Mouse (Mus musculus) heart, adult 2 months (tissue): ENCODE measurements around the gene Wdr13. TPM values are rescaled to one million over a fixed set of nuclear protein-coding genes. Genes with fewer than 3 reads are reported as not detected.

Source experiments
- DNase-seq, 2 experiments: peaks; one replicate each; pipeline ENCODE4 v3.0.0; 2021
- H3K27ac ChIP-seq: fragments of 200-600 bp; 2 replicates; pipeline ENCODE4 v1.8.1; 2022
- H3K27me3 ChIP-seq: fragments of 200-500 bp; 2 replicates; pipeline ENCODE4 v1.6.1; 2012; ENCODE audit warnings: mild to moderate bottlenecking, low read length, inconsistent platforms, mixed read lengths; ENCODE audit not compliant: control insufficient read depth, insufficient read depth
- H3K36me3 ChIP-seq: fragments of 200-500 bp; 2 replicates; pipeline ENCODE4 v1.6.1; 2012; ENCODE audit warnings: low read length, inconsistent platforms; ENCODE audit not compliant: control insufficient read depth, insufficient read depth
- H3K4me1 ChIP-seq: fragments of 200-500 bp; 2 replicates; pipeline ENCODE4 v1.6.1; 2011; ENCODE audit warnings: low read length; ENCODE audit not compliant: control insufficient read depth, insufficient read depth
- H3K4me3 ChIP-seq: fragments of 200-600 bp; 2 replicates; pipeline ENCODE4 v1.8.1; 2022
- H3K79me2 ChIP-seq: fragments of 200-500 bp; replicated peaks from 2 replicates; pipeline ENCODE4 v1.6.1; 2012; ENCODE audit warnings: mild to moderate bottlenecking, inconsistent platforms, low read length, moderate library complexity, mixed read lengths; ENCODE audit not compliant: control insufficient read depth, insufficient read depth
- H3K9ac ChIP-seq: fragments of 200-500 bp; 2 replicates; pipeline ENCODE4 v1.6.1; 2012; ENCODE audit warnings: low read depth, mild to moderate bottlenecking, control low read depth, inconsistent platforms, low read length, mixed read lengths
- CTCF ChIP-seq: fragments of 200-600 bp; IDR thresholded peaks from 2 replicates; pipeline ENCODE4 v1.8.1; 2022; ENCODE audit warnings: antibody characterized with exemption, mild to moderate bottlenecking, moderate library complexity
- EP300 ChIP-seq: fragments of 200-500 bp; IDR thresholded peaks from 2 replicates; pipeline ENCODE4 v1.6.1; 2011; ENCODE audit warnings: low read depth, low read length, control low read depth; ENCODE audit not compliant: insufficient read depth
- POLR2A ChIP-seq: fragments of 200-500 bp; IDR thresholded peaks from 2 replicates; pipeline ENCODE4 v1.6.1; 2011; ENCODE audit warnings: mild to moderate bottlenecking, low read depth, low read length, control low read depth; ENCODE audit not compliant: insufficient read depth
- WGBS: fragments of 180-500 bp; shearing (Covaris S2); methylation state at CpG from one replicate; pipeline ENCODE4 v1.1.7; 2018; 5-methylcytosine and 5-hydroxymethylcytosine counted together
- intact Hi-C: fragments of 180-260 bp; cut with DNase I; formaldehyde crosslinking; loops from one replicate; pipeline ENCODE4 v1.15.1; 2025
- long read RNA-seq: library from polyadenylated mRNA; stranded (forward); transcript quantifications from one replicate; pipeline ENCODE4 v2.0.0, GENCODE M21; 2021
- polyA plus RNA-seq: library from polyadenylated mRNA; depleted of rRNA; stranded (reverse); fragments of >200 nt; gene quantifications from 2 replicates; pipeline ENCODE4 v1.2.3, GENCODE M21; 2012; rRNA removed
- total RNA-seq, 2 experiments: library from RNA; stranded (reverse); gene quantifications; 2 replicates each; pipeline ENCODE4 v1.2.3; 2021

Wdr13 gene
- total RNA-seq, result 10 to 100 TPM; 35.1 to 39.6 TPM
- 56.0 and 60.2 TPM in 2 replicates for polyA plus RNA-seq
- long read RNA-seq, full-length matches to known transcripts, result 1 of 4 reads
- long read RNA-seq, partial matches to known transcripts, result 0 of 4 reads
- long read RNA-seq, other reads (novel, unspliced or antisense), result 3 of 4 reads

- intact Hi-C loops, result loop anchor here (5.0 kb wide), 1 partner anchor 60 kb away; the partner anchor contains the start of gene Ebp
- WGBS, result 17% methylated on average over 39 of the region's 40 CpGs
- H3K4me1 ChIP-seq, result no peaks in the 10 kb centered on the region
These were observed at the start of gene Wdr13 for GRCm38 (mm10) chrX:8132017-8132976. Gene Wdr13 (minus strand): TSS chrX:8132892.

GRCm38 (mm10) chrX:8179646-8180045 lies 47.0 kb upstream of the Wdr13 start:
- H3K27ac ChIP-seq, result no peak overlapping the region
- intact Hi-C loops, result no loop called here

More at GRCm38 (mm10) chrX:8132017-8132976, at the start of gene Wdr13:
- Histone ChIP-seq H3K9ac (peak within 1 kb of the TSS; percentile 74), H3K27me3 (no peaks in the 10 kb centered on the region), H3K27ac (peak within 1 kb of the TSS; percentile 96), H3K4me3 (peak within 1 kb of the TSS; percentile 67), H3K36me3 (no peaks in the 10 kb centered on the region), H3K79me2 (no peaks in the 10 kb centered on the region)
- DNase-seq, result peak; percentile 87 to 92
- TF ChIP-seq CTCF (no peak), POLR2A (peak; percentile 93), EP300 (0 out of 2 replicates have a peak, but pooled peaks have one; percentile 8)

GRCm38 (mm10) chrX:8178871-8179270 lies 46.2 kb upstream of the Wdr13 start:
- Histone ChIP-seq H3K79me2 (no peaks in the 10 kb centered on the region), H3K4me1 (no peaks in the 10 kb centered on the region; the same call in 1 of the 2 replicates), H3K9ac (no peak overlapping the region), H3K36me3 (no peaks in the 10 kb centered on the region), H3K4me3 (no peak overlapping the region), H3K27ac (no peak overlapping the region), H3K27me3 (no peaks in the 10 kb centered on the region)
- TF ChIP-seq CTCF (no peak), POLR2A (no peak), EP300 (no peak)
- intact Hi-C loops, result no loop called here
- no peak for DNase-seq
- WGBS, result 80% methylated on average over 2 of the region's 2 CpGs

More at GRCm38 (mm10) chrX:8179646-8180045, 47.0 kb upstream of the Wdr13 start:
- Histone ChIP-seq H3K9ac (no peak overlapping the region), H3K36me3 (no peaks in the 10 kb centered on the region), H3K79me2 (no peaks in the 10 kb centered on the region), H3K4me3 (no peak overlapping the region), H3K4me1 (no peaks in the 10 kb centered on the region; the same call in 1 of the 2 replicates), H3K27me3 (no peaks in the 10 kb centered on the region)
- 62% methylated on average over 5 of the region's 5 CpGs for WGBS
- DNase-seq, result no peak
- TF ChIP-seq CTCF (no peak), EP300 (no peak), POLR2A (no peak)

GRCm38 (mm10) chrX:8175504-8176385 lies 43.1 kb upstream of the Wdr13 start, which contains the start of gene Tbc1d25:
Gene Tbc1d25 (minus strand): TSS chrX:8176181.
- no peaks in the 10 kb centered on the region for H3K27me3 ChIP-seq
- H3K36me3 ChIP-seq, result no peaks in the 10 kb centered on the region
- no peaks in the 10 kb centered on the region for H3K79me2 ChIP-seq
- TF ChIP-seq EP300, result no peak
- peak; percentile 59 for TF ChIP-seq POLR2A
- TF ChIP-seq CTCF, result peak; percentile 60
- no peaks in the 10 kb centered on the region; the same call in 1 of the 2 replicates for H3K4me1 ChIP-seq
- DNase-seq, result peak; percentile 84 to 90
- peak within 1 kb of the TSS; percentile 75 for H3K27ac ChIP-seq
- intact Hi-C loops, result loop anchor here (2.0 kb wide), 1 partner anchor 17 kb away; the partner anchor contains the start of gene Ebp
- H3K9ac ChIP-seq, result peak within 1 kb of the TSS; percentile 99
- peak within 1 kb of the TSS; percentile 61 for H3K4me3 ChIP-seq
- 18% methylated on average over 56 of the region's 56 CpGs for WGBS

- 13% methylated on average over 4 of the region's 4 CpGs for WGBS
- no peak for DNase-seq
- intact Hi-C loops, result no loop called here
- Histone ChIP-seq H3K79me2 (no peaks in the 10 kb centered on the region), H3K27ac (peak overlapping the region; percentile 75), H3K27me3 (no peaks in the 10 kb centered on the region), H3K4me1 (no peaks in the 10 kb centered on the region; the same call in 1 of the 2 replicates), H3K4me3 (peak overlapping the region; percentile 61), H3K9ac (peak overlapping the region; percentile 99), H3K36me3 (no peaks in the 10 kb centered on the region)
- TF ChIP-seq CTCF (no peak), EP300 (no peak), POLR2A (no peak)
These were observed 42.4 kb upstream of the Wdr13 start for GRCm38 (mm10) chrX:8175169-8175503.
